Mouse (Mus musculus) embryonic facial prominence, embryonic 14.5 days (tissue): Measurements from ENCODE around the gene Ift57. TPM values are rescaled to one million over a fixed set of nuclear protein-coding genes. Genes with fewer than 3 reads are reported as not detected.

ENCODE experiments used
- ATAC-seq: fragments of 200-750 bp; cut with Nextera tagmentation; 2 replicates; pipeline ENCODE4 v1.8.0; 2017; ENCODE audit warnings: low read depth, moderate number of reproducible peaks, moderate TSS enrichment
- DNase-seq: peaks from one replicate; pipeline ENCODE4 v3.0.0-alpha.2; 2015; ENCODE audit warnings: low spot score
- H3K27ac ChIP-seq: fragments of 300-500 bp; sonication (generic); replicated peaks from 2 replicates; pipeline ENCODE4 v1.5.1; 2014; ENCODE audit warnings: low read depth, mild to moderate bottlenecking, low read length, moderate library complexity
- H3K27me3 ChIP-seq: fragments of 300-500 bp; sonication (generic); replicated peaks from 2 replicates; pipeline ENCODE4 v1.6.1; 2014; ENCODE audit warnings: low read length; ENCODE audit not compliant: control insufficient read depth, insufficient read depth
- H3K36me3 ChIP-seq: fragments of 300-500 bp; sonication (generic); 2 replicates; pipeline ENCODE4 v1.6.1; 2014; ENCODE audit warnings: low read length, mixed read lengths; ENCODE audit not compliant: control insufficient read depth, insufficient read depth
- H3K4me1 ChIP-seq: fragments of 300-500 bp; sonication (generic); 2 replicates; pipeline ENCODE4 v1.6.1; 2014; ENCODE audit warnings: antibody characterized with exemption, low read length; ENCODE audit not compliant: control insufficient read depth, insufficient read depth
- H3K4me2 ChIP-seq: fragments of 300-500 bp; sonication (generic); 2 replicates; pipeline ENCODE4 v1.6.1; 2014; ENCODE audit warnings: low read depth, mild to moderate bottlenecking, low read length, moderate library complexity, mixed read lengths
- H3K4me3 ChIP-seq: fragments of 300-500 bp; sonication (generic); 2 replicates; pipeline ENCODE4 v1.5.1; 2014; ENCODE audit warnings: low read depth, mild to moderate bottlenecking, low read length
- H3K9ac ChIP-seq: fragments of 300-500 bp; sonication (generic); 2 replicates; pipeline ENCODE4 v1.6.1; 2014; ENCODE audit warnings: low read depth, mild to moderate bottlenecking, low read length, moderate library complexity, mixed read lengths
- H3K9me3 ChIP-seq: fragments of 300-500 bp; sonication (generic); 2 replicates; pipeline ENCODE4 v1.6.1; 2016; ENCODE audit warnings: low read length; ENCODE audit not compliant: control insufficient read depth
- WGBS: fragments of 180-500 bp; shearing (Covaris S2); extraction: QIAGEN DNeasy Blood & Tissue Kit; methylation state at CpG from one replicate; pipeline ENCODE4 v1.1.7; 2014; 5-methylcytosine and 5-hydroxymethylcytosine counted together
- polyA plus RNA-seq: library from polyadenylated mRNA; unstranded; fragments of >200 nt; fragmentation: Nextera tagmentation; extraction: Ambion mirVana; gene quantifications from 2 replicates; pipeline ENCODE4 v1.2.1, GENCODE M21; 2014

Ift57 gene
- polyA plus RNA-seq, 1 experiment from 2014 or later, result 31.0 TPM

- no peak overlapping the region for H3K4me3 ChIP-seq
- no peaks in the 10 kb centered on the region for H3K27me3 ChIP-seq
- H3K27ac ChIP-seq, result no peak overlapping the region
- 53% methylated on average over 3 of the region's 3 CpGs for WGBS
- peaks cover 11% of the 10 kb centered on the region; the same call in 1 of the 2 replicates for H3K36me3 ChIP-seq
- no peaks in the 10 kb centered on the region for H3K4me1 ChIP-seq
- DNase-seq, result peak; percentile 53
- no peak overlapping the region for H3K9ac ChIP-seq
- ATAC-seq, result no peak
- H3K4me2 ChIP-seq, result no peak overlapping the region
- no peaks in the 10 kb centered on the region for H3K9me3 ChIP-seq
Observed at GRCm38 (mm10) chr16:49766326-49766725, 67.3 kb downstream of the Ift57 start.

- no peak for ATAC-seq
- Histone ChIP-seq H3K4me2 (no peak overlapping the region), H3K4me1 (no peaks in the 10 kb centered on the region), H3K9ac (no peak overlapping the region), H3K27me3 (no peaks in the 10 kb centered on the region), H3K9me3 (no peaks in the 10 kb centered on the region), H3K36me3 (peaks cover 10% of the 10 kb centered on the region; the same call in 1 of the 2 replicates), H3K4me3 (no peak overlapping the region), H3K27ac (no peak overlapping the region)
- DNase-seq, result no peak
- WGBS, result 89% methylated on average over 4 of the region's 4 CpGs
Observed at GRCm38 (mm10) chr16:49768491-49769031, 69.5 kb downstream of the Ift57 start.

GRCm38 (mm10) chr16:49769831-49770261, 70.8 kb downstream of the Ift57 start:
- Histone ChIP-seq H3K4me1 (no peaks in the 10 kb centered on the region), H3K36me3 (no peaks in the 10 kb centered on the region), H3K4me2 (no peak overlapping the region), H3K4me3 (no peak overlapping the region), H3K9me3 (no peaks in the 10 kb centered on the region), H3K27me3 (no peaks in the 10 kb centered on the region), H3K27ac (no peak overlapping the region), H3K9ac (no peak overlapping the region)
- 82% methylated on average over 2 of the region's 2 CpGs for WGBS
- ATAC-seq (no peak), DNase-seq (no peak)

- no peaks in the 10 kb centered on the region for H3K4me1 ChIP-seq
- H3K27ac ChIP-seq, result no peak overlapping the region
- H3K4me3 ChIP-seq, result no peak overlapping the region
- no peaks in the 10 kb centered on the region for H3K27me3 ChIP-seq
- no peak overlapping the region for H3K9ac ChIP-seq
- DNase-seq, result no peak
- ATAC-seq, result no peak
- WGBS, result 87% methylated on average over 12 of the region's 12 CpGs
- no peaks in the 10 kb centered on the region for H3K9me3 ChIP-seq
- no peaks in the 10 kb centered on the region for H3K36me3 ChIP-seq
- H3K4me2 ChIP-seq, result no peak overlapping the region
Observed at GRCm38 (mm10) chr16:49770320-49771189, 71.5 kb downstream of the Ift57 start.

DNA sequence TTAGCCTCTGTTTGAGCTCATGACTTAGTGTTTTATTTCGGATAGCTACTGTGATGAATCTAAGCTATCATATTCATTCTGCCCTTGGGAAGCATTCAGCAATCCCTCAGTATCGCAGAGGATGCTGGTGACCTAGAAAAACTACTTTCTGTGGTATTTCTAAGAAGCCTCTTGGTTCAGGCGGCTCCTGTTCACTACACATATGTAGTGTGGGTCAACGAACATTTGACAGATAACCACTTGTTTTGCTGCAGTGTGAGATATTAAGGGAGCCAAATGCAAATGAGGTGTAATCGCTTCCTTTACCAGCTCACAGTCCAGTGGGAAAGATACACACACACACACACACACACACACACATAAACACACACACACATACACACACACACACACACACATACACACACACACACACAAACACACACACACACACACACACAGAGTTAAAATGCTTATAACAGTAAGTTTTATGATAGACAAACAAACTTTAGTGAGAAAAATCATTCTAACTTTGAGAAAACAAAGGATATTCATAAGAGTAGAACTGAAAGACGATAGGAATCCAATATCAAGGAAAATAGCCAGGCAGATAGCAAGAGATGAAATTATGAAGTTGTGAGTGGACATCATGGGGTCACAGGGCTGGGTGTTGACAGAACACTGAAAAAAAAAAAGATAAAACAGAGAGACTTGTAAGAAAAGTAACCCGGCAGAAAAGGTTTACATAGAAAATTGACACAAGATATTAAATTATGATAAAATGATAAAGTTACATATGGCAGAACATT, 72.8 kb downstream of the Ift57 start:
- H3K36me3 ChIP-seq, result no peaks in the 10 kb centered on the region
- H3K27me3 ChIP-seq, result no peaks in the 10 kb centered on the region
- DNase-seq (no peak), ATAC-seq (no peak)
- H3K9me3 ChIP-seq, result no peaks in the 10 kb centered on the region
- no peak overlapping the region for H3K27ac ChIP-seq
- no peak overlapping the region for H3K4me2 ChIP-seq
- no peak overlapping the region for H3K9ac ChIP-seq
- no peak overlapping the region for H3K4me3 ChIP-seq
- H3K4me1 ChIP-seq, result no peaks in the 10 kb centered on the region
- 81% methylated on average over 7 of the region's 7 CpGs for WGBS

DNA sequence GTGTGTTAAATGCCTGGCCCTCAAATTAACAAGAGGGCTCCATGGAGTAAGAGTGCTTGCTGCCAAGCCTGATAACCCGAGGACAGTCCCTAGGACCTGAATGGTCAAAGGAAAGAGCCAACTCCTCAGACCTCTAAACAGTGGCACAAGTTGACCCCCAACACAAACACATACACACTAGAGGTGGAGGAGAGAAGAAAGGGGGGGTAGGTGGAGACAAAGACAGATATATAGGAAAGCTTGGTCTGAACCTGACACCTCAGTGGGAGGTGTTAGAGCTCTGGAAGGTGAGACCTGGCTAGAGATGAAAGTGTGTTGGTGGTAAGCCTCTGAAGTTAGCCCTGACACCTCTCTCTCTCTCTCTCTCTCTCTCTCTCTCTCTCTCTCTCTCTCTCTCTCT, 73.5 kb downstream of the Ift57 start:
- Histone ChIP-seq H3K36me3 (no peaks in the 10 kb centered on the region), H3K27me3 (no peaks in the 10 kb centered on the region), H3K27ac (no peak overlapping the region), H3K4me2 (no peak overlapping the region), H3K9ac (no peak overlapping the region), H3K4me1 (no peaks in the 10 kb centered on the region), H3K4me3 (no peak overlapping the region), H3K9me3 (no peaks in the 10 kb centered on the region)
- ATAC-seq (no peak), DNase-seq (no peak)
- WGBS, result 70% methylated on average over 1 of the region's 1 CpGs

GRCm38 (mm10) chr16:49773068-49773467, 74.0 kb downstream of the Ift57 start:
- WGBS, result 85% methylated on average over 1 of the region's 1 CpGs
- no peak for ATAC-seq
- H3K9me3 ChIP-seq, result no peaks in the 10 kb centered on the region

DNA sequence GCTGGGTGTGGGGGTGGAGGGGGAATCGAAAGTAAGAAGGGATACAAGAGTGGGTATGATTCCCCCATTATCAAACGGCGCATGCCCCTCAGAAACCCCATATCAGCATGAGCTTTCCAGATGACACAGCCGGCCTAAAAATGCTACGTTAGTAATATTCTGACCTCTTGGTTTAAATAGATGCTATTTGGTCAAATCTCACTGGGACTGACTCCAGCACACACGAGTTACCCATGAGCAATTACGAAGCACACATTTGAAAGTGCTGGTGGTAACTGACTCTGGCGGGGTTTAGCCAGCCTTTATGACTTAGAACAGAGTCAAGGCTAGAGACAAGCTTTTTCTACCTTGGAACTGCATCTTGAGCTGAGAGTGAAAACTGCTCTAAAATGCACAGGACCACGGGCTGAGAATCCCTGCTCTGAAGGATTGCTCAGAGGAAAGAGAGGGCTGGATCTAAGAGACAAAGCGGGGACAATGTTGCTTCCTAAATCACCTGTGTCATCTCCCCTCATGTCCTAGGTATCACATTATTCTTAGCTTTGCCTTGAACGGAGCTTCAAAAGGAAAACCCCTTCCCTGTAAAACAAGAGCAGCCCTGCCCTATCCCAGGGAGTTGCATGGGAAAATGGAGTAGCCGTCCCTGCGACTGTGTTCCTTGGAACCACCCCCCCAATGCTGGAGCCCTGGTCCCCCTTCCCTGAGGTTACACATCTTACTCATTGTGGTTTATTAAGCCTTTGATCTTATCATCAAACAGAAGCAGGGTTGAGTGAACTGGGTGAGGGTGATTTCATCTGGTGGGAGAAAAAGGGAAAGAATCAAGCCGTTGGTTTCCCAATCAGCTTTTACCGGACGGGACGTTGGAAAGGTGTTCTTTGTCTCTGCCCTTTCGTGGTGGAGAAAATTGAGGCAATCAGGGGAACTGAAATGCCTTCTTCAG, 75.3 kb downstream of the Ift57 start:
- ATAC-seq (no peak), DNase-seq (no peak)
- WGBS, result 76% methylated on average over 18 of the region's 18 CpGs
- Histone ChIP-seq H3K27ac (no peak overlapping the region), H3K27me3 (no peaks in the 10 kb centered on the region), H3K9ac (no peak overlapping the region), H3K4me3 (no peak overlapping the region), H3K4me1 (no peaks in the 10 kb centered on the region), H3K4me2 (no peak overlapping the region), H3K9me3 (no peaks in the 10 kb centered on the region), H3K36me3 (no peaks in the 10 kb centered on the region)

More at GRCm38 (mm10) chr16:49773068-49773467, 74.0 kb downstream of the Ift57 start:
- no peak for DNase-seq
- H3K36me3 ChIP-seq, result no peaks in the 10 kb centered on the region
- H3K27ac ChIP-seq, result no peak overlapping the region
- H3K4me3 ChIP-seq, result no peak overlapping the region
- H3K27me3 ChIP-seq, result no peaks in the 10 kb centered on the region
- H3K9ac ChIP-seq, result no peak overlapping the region
- H3K4me2 ChIP-seq, result no peak overlapping the region
- no peaks in the 10 kb centered on the region for H3K4me1 ChIP-seq
